Mouse (Mus musculus) right cerebral cortex, postnatal 14 days (tissue): ENCODE results near the gene Elovl7.

Experiments
- DNase-seq: peaks from one replicate; pipeline ENCODE4 v3.0.0; 2022

The Elovl7 gene

DNA sequence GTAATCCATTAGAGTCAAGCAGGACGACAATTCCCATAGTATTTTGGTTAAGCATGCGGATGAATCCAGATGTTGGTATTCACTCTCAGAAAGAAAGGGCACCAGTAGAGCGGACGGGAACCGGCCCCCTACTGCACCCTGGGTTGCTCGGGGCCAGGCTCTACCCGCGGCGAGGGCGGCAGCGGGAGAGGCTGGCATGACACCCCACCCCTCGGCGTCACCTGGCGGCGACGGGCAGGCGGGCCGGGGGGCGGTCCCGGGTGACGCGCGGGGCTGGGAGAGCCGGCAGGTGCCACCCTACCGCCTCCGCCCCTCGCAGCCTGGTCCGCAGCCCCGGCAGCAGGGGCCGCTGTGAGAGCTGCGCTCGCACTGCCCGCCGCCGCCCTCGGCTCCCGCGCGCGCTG, at the start of gene Elovl7:
Elovl7 (plus strand) TSS at position 324 of the 404 bp plus-strand sequence.
- peak; percentile 74 for DNase-seq

DNA sequence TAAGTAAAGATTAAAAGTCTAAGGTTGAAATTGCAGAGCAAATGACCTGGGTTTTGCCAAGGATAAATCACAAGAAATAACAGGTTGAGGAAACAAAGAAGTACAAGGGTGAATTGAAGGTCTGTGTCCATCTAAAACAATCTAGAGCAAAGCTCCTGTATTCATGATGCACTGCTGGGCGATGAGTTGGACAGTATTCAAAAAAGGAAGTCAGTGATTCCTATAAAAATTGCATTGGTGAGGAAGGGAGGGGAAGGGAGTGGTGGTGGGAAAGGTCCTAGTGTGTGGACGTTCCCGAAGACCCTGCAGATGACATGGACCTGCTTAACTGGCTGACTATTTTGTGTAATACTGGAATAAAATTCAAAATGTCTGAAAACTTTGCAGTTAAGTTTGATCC, 49.6 kb upstream of the Elovl7 start:
- no peak for DNase-seq

DNA sequence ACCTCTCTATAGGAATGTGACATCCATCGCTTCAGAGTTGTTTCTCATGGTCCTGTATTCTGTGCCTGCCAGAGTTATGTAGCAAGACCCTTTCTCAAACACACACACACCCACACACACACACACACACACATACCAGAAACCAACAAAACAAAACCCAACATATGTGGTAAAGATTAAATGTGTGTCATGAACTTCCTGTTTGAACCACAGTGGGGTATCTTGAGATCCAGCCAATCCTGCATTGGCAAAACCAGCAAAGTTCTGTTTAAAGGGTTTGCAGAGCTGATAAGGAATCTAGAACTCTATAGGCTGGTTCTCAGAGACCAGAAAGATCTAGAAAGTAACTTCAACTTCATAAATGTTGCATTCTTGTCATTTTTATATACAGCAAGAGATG, 44.2 kb upstream of the Elovl7 start:
- no peak for DNase-seq

DNA sequence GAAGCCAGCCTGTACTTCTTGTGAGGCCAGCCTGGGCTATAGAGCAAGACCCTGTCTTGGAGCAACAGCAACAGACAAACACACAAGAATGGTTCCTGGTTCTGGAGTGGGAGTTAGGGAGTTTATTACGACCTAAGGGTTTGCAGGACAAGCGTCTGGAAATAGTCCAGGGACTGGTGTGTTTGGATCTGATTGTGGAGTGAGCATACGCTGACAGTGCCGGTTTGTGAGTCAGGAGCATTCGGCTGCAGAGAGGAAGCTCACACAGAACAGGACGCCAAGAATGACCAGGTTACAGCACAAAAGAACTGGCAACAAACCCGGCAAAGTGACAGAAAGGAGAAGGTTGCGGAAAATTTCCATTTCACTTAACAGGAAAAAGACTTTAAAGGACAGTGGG, 43.7 kb upstream of the Elovl7 start:
- no peak for DNase-seq

DNA sequence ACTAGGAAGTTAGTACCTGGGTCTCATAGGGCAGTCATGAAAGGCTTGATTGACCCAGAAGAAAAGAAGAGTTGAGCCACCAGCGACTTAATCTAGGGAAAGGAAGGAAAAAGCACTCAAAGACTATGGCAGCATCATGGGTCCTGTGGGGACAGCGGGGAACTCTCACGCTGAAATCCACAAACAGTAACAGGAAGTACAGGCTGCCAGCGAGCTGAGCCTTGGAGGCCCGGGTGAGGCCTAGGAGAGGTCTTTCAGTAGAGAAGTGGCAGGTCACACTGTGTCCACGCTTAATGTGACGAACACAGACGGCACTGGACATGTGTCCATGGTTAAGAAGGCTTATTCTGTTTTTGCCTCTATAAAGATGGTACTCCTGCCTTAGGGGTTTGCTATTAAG, 34.6 kb upstream of the Elovl7 start:
- no peak for DNase-seq

DNA sequence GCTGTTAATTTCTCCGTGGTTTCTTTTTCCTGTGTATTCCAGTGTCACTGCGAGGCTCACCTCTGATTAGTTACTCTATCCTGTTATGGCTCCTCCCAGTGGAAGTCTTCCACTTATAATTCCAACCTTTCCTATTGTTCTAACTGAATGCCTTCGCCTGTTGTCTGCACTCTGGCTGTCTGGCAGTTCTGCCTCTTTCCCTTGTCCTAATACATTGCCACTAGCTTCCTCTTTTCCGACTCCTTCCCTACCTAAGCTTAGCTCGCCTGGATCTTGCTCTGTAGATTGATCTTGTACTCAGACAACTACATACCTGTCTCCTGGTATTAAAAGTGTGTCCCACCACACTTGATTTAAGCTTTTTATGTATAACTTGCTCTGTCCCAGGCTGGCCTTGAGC, 33.4 kb upstream of the Elovl7 start:
- DNase-seq = no peak

DNA sequence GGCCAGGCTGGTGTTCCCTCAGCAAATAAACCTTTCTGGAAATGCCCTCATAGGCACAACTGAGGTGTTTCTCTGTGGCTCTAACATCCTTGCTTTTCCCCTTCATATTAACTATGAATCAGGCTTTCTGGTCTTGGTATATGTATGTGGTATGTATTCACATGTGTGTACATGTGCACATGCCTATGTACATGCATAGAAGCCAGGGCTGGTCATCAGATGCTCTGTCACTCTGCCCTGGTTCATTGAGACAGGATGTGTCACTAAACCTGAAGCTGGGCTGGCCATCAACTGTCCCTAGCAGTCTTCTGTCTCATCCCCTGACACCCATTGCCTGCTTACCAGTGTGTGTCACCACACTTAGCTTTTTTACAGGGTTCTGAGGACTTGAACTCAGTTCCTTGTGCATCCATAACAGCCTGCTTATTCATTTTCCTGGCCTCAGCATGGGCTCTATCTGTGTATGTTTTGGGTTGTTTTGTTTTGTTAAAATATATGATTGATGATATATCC, 29.4 kb upstream of the Elovl7 start:
- DNase-seq = no peak

DNA sequence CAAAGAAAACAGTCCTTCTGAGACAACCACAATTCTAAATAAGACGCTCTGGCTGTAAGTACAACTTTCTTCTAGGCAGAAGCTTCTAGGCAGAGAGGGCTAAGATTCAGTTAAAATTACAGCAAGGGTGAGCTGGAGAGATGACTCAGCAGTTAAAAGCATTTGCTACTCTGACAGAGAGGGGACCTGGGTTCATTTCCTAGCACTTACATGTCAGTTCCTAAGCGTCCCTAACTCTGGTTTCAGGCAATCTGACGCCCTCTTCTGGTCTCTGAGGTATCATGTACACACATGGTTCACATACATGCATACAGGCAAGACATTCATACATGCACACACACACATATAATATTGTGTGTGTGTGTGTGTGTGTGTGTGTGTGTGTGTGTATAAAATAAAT, 28.7 kb upstream of the Elovl7 start:
- no peak for DNase-seq

DNA sequence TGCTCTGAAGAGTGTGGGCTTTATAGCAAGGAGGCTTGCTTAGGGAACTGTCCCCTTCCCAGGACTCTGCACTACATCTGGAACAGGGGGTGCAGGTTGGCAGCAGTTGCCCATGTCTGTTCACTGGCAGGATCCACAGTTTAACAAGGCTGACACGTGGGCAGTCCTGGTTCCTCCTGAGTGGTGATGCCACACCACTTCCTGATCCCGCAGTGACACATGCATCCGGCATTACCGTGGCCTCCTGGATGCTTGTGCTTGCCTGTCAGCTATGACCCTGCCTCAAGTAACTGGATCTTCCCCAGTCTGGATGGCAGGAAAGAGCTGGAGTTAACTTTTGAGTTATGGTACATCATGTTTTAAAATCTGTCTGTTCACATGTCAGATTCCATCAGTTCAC, 26.2 kb upstream of the Elovl7 start:
- no peak for DNase-seq

DNA sequence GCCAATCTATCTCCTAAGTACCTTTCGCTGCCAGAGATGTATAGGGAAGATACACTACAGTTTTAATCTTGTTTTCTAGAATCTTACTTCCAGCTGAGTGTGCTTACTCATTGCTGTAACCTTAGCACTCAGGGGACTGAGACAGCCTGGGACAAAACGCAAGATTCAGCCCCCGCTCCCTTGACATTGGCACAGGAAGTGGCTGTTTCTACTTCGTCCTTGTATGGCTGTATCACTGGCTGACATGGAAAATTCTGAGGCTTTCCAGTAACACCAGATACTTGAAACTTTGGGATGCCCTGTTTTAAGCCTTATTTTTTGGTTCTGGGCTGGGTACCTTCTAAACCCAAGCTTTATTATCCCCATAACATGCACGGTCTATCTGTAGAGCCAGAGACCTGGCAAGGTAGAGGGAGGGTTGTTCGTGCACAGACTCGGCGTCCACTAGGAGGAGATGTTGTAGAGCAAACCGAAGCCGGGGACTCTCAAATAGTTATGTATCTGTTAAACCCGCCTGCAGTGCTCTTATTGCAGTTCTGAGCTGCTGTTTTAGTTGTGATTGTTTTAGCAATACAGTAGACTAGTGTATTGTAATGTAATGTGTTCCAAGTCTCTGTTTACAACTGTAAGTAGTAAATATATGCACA, 23.0 kb upstream of the Elovl7 start:
- DNase-seq = peak; percentile 63

DNA sequence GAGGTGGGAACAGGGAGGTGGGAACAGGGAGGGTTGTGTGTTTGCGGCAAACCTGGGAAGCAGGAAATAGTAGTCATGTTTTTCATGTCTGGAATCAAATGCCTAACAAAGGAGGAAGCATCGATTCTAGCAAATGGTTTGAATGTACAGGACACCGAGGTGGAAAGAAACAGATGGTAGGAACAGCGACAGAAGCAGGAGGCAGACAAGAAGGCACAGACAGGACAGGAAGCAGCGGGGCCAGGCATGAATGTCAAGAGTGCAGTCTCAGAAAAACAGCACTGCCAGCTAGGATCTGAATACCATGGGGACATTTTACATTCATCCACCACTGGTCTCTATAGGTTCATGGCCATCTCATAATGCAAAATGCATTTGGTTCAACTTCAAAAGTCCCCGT, 18.7 kb upstream of the Elovl7 start:
- DNase-seq = no peak

DNA sequence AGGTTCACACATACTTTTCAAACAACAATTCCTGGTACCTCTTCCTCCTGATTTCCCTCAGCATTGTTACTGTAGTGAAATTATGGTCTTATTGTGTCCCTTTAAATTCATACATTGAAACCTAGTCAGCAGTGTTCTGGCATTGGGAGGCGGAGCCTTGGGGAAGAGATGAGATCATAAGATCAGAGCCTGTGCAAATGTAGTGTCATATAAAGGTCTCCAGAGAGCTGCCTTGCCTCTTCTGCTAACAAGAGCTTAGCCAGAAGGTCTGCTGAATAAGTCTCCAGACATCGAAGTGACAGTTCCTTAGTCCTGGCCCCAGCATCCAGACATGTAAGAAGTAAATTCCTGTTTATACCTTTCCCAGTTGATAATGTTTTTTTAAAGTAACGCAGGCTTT, 9.3 kb upstream of the Elovl7 start:
- no peak for DNase-seq

DNA sequence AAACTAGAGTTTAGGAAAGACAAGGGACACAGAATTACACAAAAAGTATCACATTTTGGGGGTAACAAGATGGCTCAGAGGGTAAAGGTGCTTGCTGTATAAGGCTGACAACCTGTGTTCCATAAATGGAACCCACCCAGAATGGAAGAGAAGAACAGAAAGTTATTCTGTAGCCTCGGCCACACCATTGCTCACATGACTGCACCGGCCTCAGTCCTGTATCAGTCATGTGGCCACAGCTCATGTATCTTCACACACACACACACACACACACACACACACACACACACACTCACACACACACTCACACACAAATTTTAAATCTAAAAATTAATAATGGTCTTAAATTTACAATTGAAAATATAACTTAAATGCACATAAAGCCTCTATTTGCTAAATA, 6.8 kb upstream of the Elovl7 start:
- DNase-seq = no peak

DNA sequence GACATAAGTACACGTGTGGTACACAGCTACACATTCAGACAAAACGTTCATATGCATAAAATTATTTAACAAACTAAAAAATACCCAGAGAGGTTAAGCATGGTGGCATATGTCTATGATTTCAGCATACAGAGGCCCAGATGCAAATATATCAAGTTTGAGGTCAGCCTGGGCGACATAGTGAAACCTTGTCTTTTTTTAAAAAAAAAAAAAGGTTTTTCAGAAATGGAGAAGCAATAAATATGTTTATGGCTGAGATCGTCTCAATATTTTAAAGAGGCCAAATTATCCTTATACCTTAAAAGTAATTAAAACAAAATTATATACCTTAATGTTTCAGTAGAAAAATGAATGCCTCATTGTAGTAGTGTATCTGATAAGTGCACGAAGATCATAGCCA, 6.1 kb upstream of the Elovl7 start:
- DNase-seq = no peak

DNA sequence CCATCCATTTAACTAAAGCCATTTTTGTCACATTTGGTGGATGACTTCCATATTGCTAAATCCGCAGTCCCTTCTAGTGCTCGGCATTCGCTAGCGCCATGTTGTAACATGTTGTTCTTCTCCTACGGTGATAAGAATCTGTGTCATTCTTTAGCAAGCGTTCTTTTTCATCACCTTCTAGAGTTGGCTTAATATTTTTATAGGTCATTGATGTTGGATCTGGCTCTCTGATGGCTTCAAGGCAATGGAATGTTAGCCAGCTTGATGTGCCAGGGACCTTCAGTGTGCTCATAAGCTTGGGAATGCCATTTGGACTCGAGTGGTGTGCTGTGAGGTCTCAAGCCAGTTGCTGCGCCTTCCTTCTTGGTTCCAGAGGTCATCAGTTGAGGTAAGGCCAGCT, 3.2 kb upstream of the Elovl7 start:
- DNase-seq = no peak

DNA sequence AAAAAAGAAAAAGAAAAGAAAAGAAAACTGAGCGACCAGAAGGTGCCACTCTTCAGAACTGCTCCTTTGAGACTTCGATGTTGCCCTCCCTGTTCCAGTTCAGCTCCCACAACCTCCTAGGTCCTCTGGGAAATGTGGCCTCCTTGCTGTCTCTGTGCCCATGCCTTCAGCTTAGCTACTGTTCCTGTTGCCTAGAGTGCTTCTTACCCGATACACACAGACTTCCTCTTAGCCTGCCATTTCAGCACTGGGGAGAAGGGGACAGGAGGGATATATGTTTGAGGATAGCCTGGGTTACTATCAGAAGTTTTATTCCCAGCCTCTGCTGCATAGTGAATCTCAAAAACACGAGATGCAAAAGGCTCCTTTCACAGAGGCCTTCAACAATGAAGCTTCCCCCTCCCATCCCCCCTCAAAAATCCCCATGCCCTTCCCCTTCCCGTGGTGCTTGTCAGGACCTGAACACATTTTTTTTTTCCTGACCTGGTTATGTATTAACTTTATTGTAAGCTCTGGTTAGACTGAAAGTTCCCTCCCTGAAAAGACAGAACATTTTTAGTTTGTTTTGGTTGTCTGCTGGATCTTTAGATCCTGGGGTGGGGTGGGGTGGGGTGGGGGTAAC, 1.7 kb upstream of the Elovl7 start:
- DNase-seq = no peak

DNA sequence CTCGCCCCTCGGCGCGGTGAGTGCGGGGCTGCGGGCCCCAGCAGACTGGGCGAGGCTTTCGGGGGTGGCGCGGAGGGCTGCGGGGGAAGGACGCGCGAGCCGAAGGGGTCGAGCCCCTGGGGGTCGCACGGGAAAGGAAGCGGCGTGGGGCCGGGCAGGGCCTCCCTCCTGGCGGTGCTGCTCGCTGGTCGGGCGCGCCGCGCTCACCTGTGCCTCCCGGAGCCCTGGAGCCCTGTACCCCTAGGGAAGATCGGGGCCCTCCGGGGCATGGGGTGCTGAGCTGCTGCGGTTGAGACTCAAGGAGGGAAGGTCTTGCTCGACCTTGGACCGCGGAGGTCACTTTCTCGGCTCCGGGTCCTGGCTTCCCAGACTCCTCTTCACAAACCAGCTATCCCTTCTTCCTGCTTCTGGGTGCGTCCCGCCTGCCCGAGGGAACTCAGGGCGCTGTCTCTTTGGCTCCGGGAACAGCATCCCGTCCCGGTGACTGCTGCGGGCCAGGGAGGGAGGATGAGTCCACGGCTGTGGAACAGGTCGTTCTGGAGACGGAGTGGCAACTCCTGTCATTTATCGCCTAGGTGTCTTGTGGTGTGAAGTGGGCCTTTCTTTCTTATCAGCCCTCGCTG, 392 bp downstream of the Elovl7 start:
- peak; percentile 11 for DNase-seq

DNA sequence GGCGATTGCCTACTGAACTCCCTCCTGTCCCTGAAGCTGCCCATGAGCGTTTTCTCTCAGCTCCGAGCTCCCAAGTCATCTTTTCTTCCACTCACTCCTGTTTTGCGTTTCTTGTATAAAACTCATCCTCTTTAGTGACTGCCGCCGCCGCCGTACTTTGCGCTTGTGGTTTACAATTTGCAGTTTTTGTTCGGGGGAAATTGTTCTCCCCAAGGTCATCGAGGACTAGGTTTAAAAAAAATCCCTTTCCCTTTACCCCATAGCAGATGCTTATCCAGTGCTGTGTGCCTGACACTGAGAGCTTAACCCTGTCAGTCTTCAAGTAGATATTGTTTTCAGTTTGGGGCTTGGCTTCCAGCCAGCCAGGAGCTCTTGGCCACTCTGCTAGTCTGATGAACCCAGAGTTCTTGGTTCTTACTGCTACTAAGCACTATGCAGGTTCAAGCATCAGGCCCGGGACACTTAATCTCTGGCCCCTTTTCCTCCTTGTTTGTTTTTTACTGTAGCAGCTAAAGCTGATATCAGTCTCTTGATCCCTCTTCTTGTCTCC, 1.1 kb downstream of the Elovl7 start:
- no peak for DNase-seq

DNA sequence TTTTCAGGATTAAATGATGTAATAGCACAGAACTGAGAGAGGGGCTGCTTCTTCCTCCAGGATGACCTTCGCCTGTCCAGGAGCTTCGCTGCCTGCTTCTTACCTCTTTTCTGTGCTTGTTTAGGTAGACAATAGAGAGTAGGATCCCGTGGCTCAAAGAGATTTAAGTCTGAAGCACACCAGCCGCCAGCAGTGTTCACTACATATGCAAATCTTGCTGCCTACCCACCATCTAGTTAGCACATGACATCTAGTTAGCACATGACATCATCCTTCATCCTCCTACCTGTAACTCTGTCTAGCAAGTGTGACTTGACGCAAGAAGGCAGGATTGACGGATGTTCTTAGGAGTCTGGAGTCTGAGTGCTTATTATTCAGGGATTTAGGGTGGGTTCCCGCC, 5.6 kb downstream of the Elovl7 start:
- no peak for DNase-seq

DNA sequence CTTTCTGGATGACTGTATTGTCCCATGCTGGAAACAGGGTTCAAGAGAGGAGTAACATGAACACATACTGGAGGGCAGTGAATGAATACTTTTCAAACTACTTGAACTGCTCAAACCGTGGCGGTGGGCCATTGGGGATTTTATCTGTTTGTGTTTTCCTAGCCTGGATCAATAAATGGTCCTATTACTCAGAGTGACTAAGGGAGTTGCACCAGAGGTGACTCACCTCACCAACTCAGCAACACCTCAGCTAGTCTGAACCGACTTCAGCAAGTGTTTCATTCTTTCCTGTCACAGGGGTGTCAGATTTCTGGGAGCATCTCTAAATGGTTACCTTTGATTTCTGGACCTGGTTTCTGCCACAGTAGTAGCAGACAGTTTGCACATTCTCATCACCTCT, 15.0 kb downstream of the Elovl7 start:
- DNase-seq = no peak

DNA sequence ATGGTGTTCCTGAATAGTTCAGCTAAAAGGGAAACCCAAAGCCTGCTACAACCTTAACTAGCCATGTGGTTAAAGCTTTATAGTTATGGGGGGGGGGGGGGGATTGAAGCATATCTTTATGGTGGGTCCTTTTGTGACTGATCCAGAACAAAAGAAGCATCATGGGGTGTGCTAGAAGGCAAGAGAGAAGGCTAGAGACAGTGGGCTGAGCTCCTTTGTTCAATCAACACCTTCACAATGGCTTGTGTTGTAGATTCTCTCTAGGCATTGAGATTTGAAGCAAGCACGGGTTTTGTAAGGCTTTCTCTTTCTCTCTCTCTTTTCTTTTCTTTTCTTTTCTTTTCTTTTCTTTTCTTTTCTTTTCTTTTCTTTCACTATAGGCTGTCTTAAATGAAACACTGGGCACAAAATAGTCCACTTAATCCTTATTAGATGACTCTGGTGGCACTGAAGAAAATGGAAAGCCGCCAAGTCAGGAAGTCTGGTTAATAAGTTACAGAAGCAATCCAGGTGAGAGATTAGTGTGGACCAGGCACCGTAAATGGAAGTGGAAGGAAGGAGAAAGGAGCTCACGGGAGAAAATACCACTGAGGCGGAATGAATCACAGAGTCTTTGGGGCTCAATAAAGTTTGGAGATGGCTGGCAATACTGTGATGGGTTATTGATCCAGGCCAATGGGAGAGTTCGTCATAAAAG, 15.6 kb downstream of the Elovl7 start:
- DNase-seq = no peak

DNA sequence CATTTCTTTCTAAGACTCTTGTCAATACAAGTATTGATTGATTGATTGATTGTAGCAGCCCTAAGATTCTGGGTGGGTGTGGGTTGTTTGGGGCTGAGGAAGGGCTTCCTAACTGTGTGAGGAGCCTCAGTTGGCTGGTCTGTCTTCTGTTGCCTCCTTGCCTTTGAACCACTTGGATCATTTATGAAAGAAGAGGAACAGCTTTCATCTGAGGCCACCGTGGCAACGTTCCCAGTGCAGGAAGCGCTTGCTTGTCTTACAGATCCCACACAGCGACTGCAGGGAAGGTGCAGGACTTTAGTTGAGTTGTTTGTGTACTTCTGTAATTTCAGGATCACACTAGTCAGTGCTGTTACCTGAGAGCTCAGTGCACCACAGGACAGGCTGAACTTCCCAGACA, 25.8 kb downstream of the Elovl7 start:
- DNase-seq = peak; percentile 37

DNA sequence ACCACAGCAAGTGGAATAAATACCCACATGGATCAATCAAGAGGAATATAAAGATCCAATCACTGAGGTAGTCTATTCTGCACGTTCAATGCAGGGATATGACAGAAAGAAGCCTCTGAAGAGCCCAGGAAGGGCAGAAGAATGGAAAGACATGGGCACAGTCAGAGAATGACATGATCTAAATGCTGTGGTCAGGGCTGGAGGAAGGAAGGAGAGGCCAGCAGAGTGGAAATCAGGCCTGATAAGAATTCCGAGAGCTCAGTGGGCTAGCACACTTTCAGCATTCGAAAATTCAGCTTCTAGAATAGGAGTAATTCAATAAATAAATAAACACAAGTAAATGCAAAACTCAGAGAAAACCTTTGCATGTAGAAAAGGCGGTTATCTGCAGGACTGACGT, 27.5 kb downstream of the Elovl7 start:
- no peak for DNase-seq
